Mouse (Mus musculus): ENCODE results near the gene Tsga10ip.

- TF ChIP-seq CTCF (IDR thresholded peaks at IDR 0.05; ENCODE audit: borderline replicate concordance, extremely low read depth, insufficient read depth, insufficient read length) (no peak), POLR2A (IDR thresholded peaks at IDR 0.05; ENCODE audit: borderline replicate concordance, extremely low read depth, insufficient read depth, insufficient read length, poor library complexity, severe bottlenecking) (no peak)
These were observed 11.9 kb downstream of the Tsga10ip start for GRCm38 (mm10) chr19:5390416-5390815.

Data from brain, embryonic 14.5 days (tissue).